Mouse (Mus musculus) CH12.LX (cell line): ENCODE measurements at regions not wholly inside any gene's neighbourhood (a gene's known extent, or its start where the extent isn't known, plus 50 kb on each side); places are given as distances from the start of the nearest gene placed in this dataset.

ENCODE experiments used
- DNase-seq: peaks from one replicate; pipeline ENCODE4 v3.0.0-alpha.2; 2013; ENCODE audit errors: extremely low read depth
- H3K27ac ChIP-seq: 2 replicates; pipeline ENCODE4 v1.5.1; 2012; ENCODE audit warnings: low read depth, mild to moderate bottlenecking, control low read depth, moderate library complexity; ENCODE audit not compliant: insufficient read depth
- H3K27me3 ChIP-seq: replicated peaks from 2 replicates; pipeline ENCODE3; 2012; ENCODE audit warnings: inconsistent platforms
- H3K36me3 ChIP-seq, 2 experiments: replicated peaks in 1 of 2; 2 replicates each; pipeline versions ENCODE3 to v1.6.1; 2012; ENCODE audit warnings: inconsistent platforms in 1 of 2, low read length in 1 of 2, mild to moderate bottlenecking in 1 of 2, mixed read lengths in 1 of 2, moderate library complexity in 1 of 2; ENCODE audit not compliant: control insufficient read depth in 1 of 2, insufficient read depth in 1 of 2
- H3K4me1 ChIP-seq, 2 experiments: 2 replicates each; pipeline ENCODE4 v1.6.1; 2012; ENCODE audit warnings: inconsistent platforms in 1 of 2, moderate library complexity in 1 of 2; ENCODE audit not compliant: insufficient read depth in 2 of 2, control insufficient read depth in 1 of 2
- H3K4me2 ChIP-seq: 2 replicates; pipeline ENCODE4 v1.6.1; 2012; ENCODE audit warnings: low read depth, mild to moderate bottlenecking, control low read depth; ENCODE audit not compliant: poor library complexity, insufficient read depth, severe bottlenecking
- H3K4me3 ChIP-seq, 3 experiments: fragments of 150-350 bp in 1 of 3; sonication (generic) in 1 of 3; replicated peaks in 1 of 3; 2 replicates each; pipeline versions ENCODE3 to v1.5.1; 2011 to 2012; ENCODE audit warnings: low read depth in 2 of 3, low read length in 2 of 3, mild to moderate bottlenecking in 2 of 3, moderate library complexity in 2 of 3, control low read depth in 1 of 3, improper control_type of control experiment in 1 of 3, inconsistent platforms in 1 of 3, mixed read lengths in 1 of 3; ENCODE audit not compliant: poor library complexity in 1 of 3
- H3K79me2 ChIP-seq: replicated peaks from 2 replicates; pipeline ENCODE4 v1.6.1; 2012; ENCODE audit warnings: mild to moderate bottlenecking, moderate library complexity; ENCODE audit not compliant: control insufficient read depth, poor library complexity, insufficient read depth, severe bottlenecking; ENCODE audit errors: extremely low read depth
- H3K9ac ChIP-seq: 2 replicates; pipeline ENCODE4 v1.6.1; 2012; ENCODE audit warnings: low read depth, mild to moderate bottlenecking, control low read depth, moderate library complexity; ENCODE audit not compliant: insufficient read depth
- H3K9me3 ChIP-seq: replicated peaks from 2 replicates; pipeline ENCODE3; 2012; ENCODE audit warnings: low read length, inconsistent platforms, mixed read lengths
- BHLHE40 ChIP-seq: IDR thresholded peaks from 2 replicates; pipeline ENCODE4 v1.6.1; 2011; ENCODE audit warnings: mild to moderate bottlenecking, low read depth, low read length, improper control_type of control experiment
- CHD1 ChIP-seq: IDR thresholded peaks from 2 replicates; pipeline ENCODE4 v1.6.1; 2012; ENCODE audit warnings: low read depth, low read length, improper control_type of control experiment, inconsistent platforms
- CHD2 ChIP-seq: IDR thresholded peaks from 2 replicates; pipeline ENCODE4 v1.6.1; 2011; ENCODE audit warnings: low read length, improper control_type of control experiment
- CTCF ChIP-seq, 2 experiments: IDR thresholded peaks in 1 of 2; conservative IDR thresholded peaks in 1 of 2; 2 replicates each; pipeline ENCODE4 v1.5.1; 2011 to 2012; ENCODE audit warnings: low read depth in 2 of 2, low read length in 2 of 2, improper control_type of control experiment in 1 of 2, inconsistent platforms in 1 of 2, mild to moderate bottlenecking in 1 of 2, moderate library complexity in 1 of 2
- E2F4 ChIP-seq: IDR thresholded peaks from 2 replicates; pipeline ENCODE4 v1.6.1; 2011; ENCODE audit warnings: low read depth, low read length, improper control_type of control experiment; ENCODE audit not compliant: insufficient replicate concordance
- EP300 ChIP-seq: IDR thresholded peaks from 2 replicates; pipeline ENCODE4 v1.6.1; 2011; ENCODE audit warnings: low read length, improper control_type of control experiment
- GABPA ChIP-seq: IDR thresholded peaks from 2 replicates; pipeline ENCODE4 v1.6.1; 2012; ENCODE audit warnings: low read depth, low read length, improper control_type of control experiment, inconsistent platforms; ENCODE audit not compliant: insufficient replicate concordance
- HCFC1 ChIP-seq: IDR thresholded peaks from 2 replicates; pipeline ENCODE4 v1.6.1; 2012; ENCODE audit warnings: low read depth, mild to moderate bottlenecking, inconsistent platforms, low read length, improper control_type of control experiment
- IRF4 ChIP-seq: IDR thresholded peaks from 2 replicates; pipeline ENCODE4 v1.6.1; 2014; ENCODE audit warnings: low read depth, mild to moderate bottlenecking, inconsistent platforms, low read length, improper control_type of control experiment
- JUN ChIP-seq: IDR thresholded peaks from 2 replicates; pipeline ENCODE4 v1.6.1; 2011; ENCODE audit warnings: low read depth, mild to moderate bottlenecking, low read length, improper control_type of control experiment, moderate library complexity; ENCODE audit not compliant: insufficient read depth
- MAFK ChIP-seq: IDR thresholded peaks from 2 replicates; pipeline ENCODE4 v1.6.1; 2011; ENCODE audit warnings: low read length, improper control_type of control experiment; ENCODE audit not compliant: insufficient replicate concordance
- MAZ ChIP-seq: IDR thresholded peaks from 2 replicates; pipeline ENCODE4 v1.6.1; 2012; ENCODE audit warnings: low read depth, mild to moderate bottlenecking, inconsistent platforms, low read length, improper control_type of control experiment, moderate library complexity
- MYC ChIP-seq: IDR thresholded peaks from 2 replicates; pipeline ENCODE4 v1.6.1; 2011; ENCODE audit warnings: low read depth, mild to moderate bottlenecking, improper control_type of control experiment, low read length
- NELFE ChIP-seq: IDR thresholded peaks from 2 replicates; pipeline ENCODE4 v1.6.1; 2011; ENCODE audit warnings: low read depth, low read length, improper control_type of control experiment
- NRF1 ChIP-seq: IDR thresholded peaks from 2 replicates; pipeline ENCODE4 v1.6.1; 2014; ENCODE audit warnings: low read depth, mild to moderate bottlenecking, inconsistent platforms, low read length, improper control_type of control experiment, moderate library complexity
- POLR2AphosphoS2 ChIP-seq: IDR thresholded peaks from 2 replicates; pipeline ENCODE4 v1.6.1; 2011; ENCODE audit warnings: low read depth, low read length, improper control_type of control experiment
- RAD21 ChIP-seq: IDR thresholded peaks from 2 replicates; pipeline ENCODE4 v1.6.1; 2011; ENCODE audit warnings: low read depth, mild to moderate bottlenecking, low read length, improper control_type of control experiment, moderate library complexity
- RCOR1 ChIP-seq: conservative IDR thresholded peaks from 2 replicates; pipeline ENCODE4 v1.6.1; 2012; ENCODE audit warnings: low read depth, mild to moderate bottlenecking, inconsistent platforms, low read length, improper control_type of control experiment
- SIN3A ChIP-seq: IDR thresholded peaks from 2 replicates; pipeline ENCODE4 v1.6.1; 2012; ENCODE audit warnings: low read length, improper control_type of control experiment, inconsistent platforms
- SMC3 ChIP-seq: IDR thresholded peaks from 2 replicates; pipeline ENCODE4 v1.6.1; 2011; ENCODE audit warnings: low read depth, low read length, improper control_type of control experiment
- TBP ChIP-seq: conservative IDR thresholded peaks from 2 replicates; pipeline ENCODE4 v1.6.1; 2011; ENCODE audit warnings: low read depth, low read length, improper control_type of control experiment
- UBTF ChIP-seq: IDR thresholded peaks from 2 replicates; pipeline ENCODE4 v1.6.1; 2012; ENCODE audit warnings: low read depth, mild to moderate bottlenecking, inconsistent platforms, low read length, improper control_type of control experiment, moderate library complexity
- USF1 ChIP-seq: IDR thresholded peaks from 2 replicates; pipeline ENCODE4 v1.6.1; 2014; ENCODE audit warnings: low read depth, mild to moderate bottlenecking, inconsistent platforms, low read length, improper control_type of control experiment
- USF2 ChIP-seq: conservative IDR thresholded peaks from 2 replicates; pipeline ENCODE4 v1.6.1; 2011; ENCODE audit warnings: low read depth, low read length, improper control_type of control experiment
- ZC3H11A ChIP-seq: IDR thresholded peaks from 2 replicates; pipeline ENCODE4 v1.6.1; 2012; ENCODE audit warnings: low read depth, mild to moderate bottlenecking, inconsistent platforms, low read length, improper control_type of control experiment
- ZKSCAN1 ChIP-seq: IDR thresholded peaks from 2 replicates; pipeline ENCODE4 v1.6.1; 2012; ENCODE audit warnings: low read depth, inconsistent platforms, low read length, improper control_type of control experiment, borderline replicate concordance
- ZMIZ1 ChIP-seq: IDR thresholded peaks from 2 replicates; pipeline ENCODE4 v1.6.1; 2012; ENCODE audit warnings: low read depth, mild to moderate bottlenecking, inconsistent platforms, low read length, improper control_type of control experiment
- ZNF384 ChIP-seq: IDR thresholded peaks from 2 replicates; pipeline ENCODE4 v1.6.1; 2012; ENCODE audit warnings: low read depth, low read length, improper control_type of control experiment, inconsistent platforms
- dilution Hi-C: fragments of 300-500 bp; cut with MboI; formaldehyde crosslinking; loops from 2 replicates; pipeline ENCODE4 v1.14.3; 2020; ENCODE audit warnings: low sequenced_read_pairs; ENCODE audit not compliant: extremely low pct_unique_long_range_greater_than_20kb, extremely low pct_ligation_motif_present
- in situ Hi-C: fragments of 300-500 bp; cut with MboI; formaldehyde crosslinking; loops from 3 replicates; pipeline ENCODE4 v1.14.3; 2019; ENCODE audit warnings: low sequenced_read_pairs, low pct_ligation_motif_present, low pct_unique_long_range_greater_than_20kb, mixed read lengths

GRCm38 (mm10) chr5:50454387-50454786 is 395.6 kb upstream of the Adgra3 start:
- H3K27me3 ChIP-seq, result no peaks in the 10 kb centered on the region
- H3K4me3 ChIP-seq, result no peak overlapping the region
- H3K36me3 ChIP-seq, result no peaks in the 10 kb centered on the region
- H3K4me1 ChIP-seq, result no peaks in the 10 kb centered on the region
- H3K9ac ChIP-seq, result no peak overlapping the region
- H3K79me2 ChIP-seq, result no peaks in the 10 kb centered on the region
- no peak overlapping the region for H3K4me2 ChIP-seq
- H3K27ac ChIP-seq, result no peak overlapping the region
- no peaks in the 10 kb centered on the region for H3K9me3 ChIP-seq
- in situ Hi-C loops, result no loop called here
- TF ChIP-seq SMC3, result no peak
- TF ChIP-seq JUN, result no peak
- no peak for TF ChIP-seq ZMIZ1
- no peak for TF ChIP-seq CTCF (conservative IDR thresholded peaks at IDR 0.05 in 1 of 2, IDR thresholded peaks at IDR 0.05 in 1 of 2; ENCODE audit: low read depth in 2 of 2, low read length in 2 of 2)
- no peak for TF ChIP-seq E2F4
- TF ChIP-seq MAFK, result no peak
- TF ChIP-seq IRF4, result no peak
- no peak for TF ChIP-seq BHLHE40
- TF ChIP-seq ZC3H11A, result no peak
- no peak for TF ChIP-seq SIN3A
- TF ChIP-seq POLR2AphosphoS2, result no peak
- TF ChIP-seq USF1, result no peak
- TF ChIP-seq UBTF, result no peak
- TF ChIP-seq USF2, result no peak
- no peak for TF ChIP-seq ZNF384
- TF ChIP-seq NELFE, result no peak
- TF ChIP-seq NRF1, result no peak
- TF ChIP-seq CHD2, result no peak
- no peak for DNase-seq
- dilution Hi-C loops, result no loop called here

- dilution Hi-C loops, result no loop called here
Observed at GRCm38 (mm10) chr5:50406923-50407322, 348.1 kb upstream of the Adgra3 start.

More at GRCm38 (mm10) chr5:50406923-50407322, 348.1 kb upstream of the Adgra3 start:
- no peak overlapping the region for H3K27ac ChIP-seq
- H3K79me2 ChIP-seq, result no peaks in the 10 kb centered on the region
- DNase-seq, result no peak
- H3K4me2 ChIP-seq, result no peak overlapping the region
- H3K9ac ChIP-seq, result no peak overlapping the region
- H3K36me3 ChIP-seq, result no peaks in the 10 kb centered on the region
- no peaks in the 10 kb centered on the region for H3K4me1 ChIP-seq
- H3K9me3 ChIP-seq, result no peaks in the 10 kb centered on the region
- TF ChIP-seq JUN (no peak), BHLHE40 (no peak), RCOR1 (no peak), MAFK (no peak), TBP (no peak), CHD1 (no peak), GABPA (no peak), EP300 (no peak), MYC (no peak), ZKSCAN1 (no peak), RAD21 (no peak), CHD2 (no peak), ZMIZ1 (no peak), MAZ (no peak), HCFC1 (no peak), NRF1 (no peak), SMC3 (no peak), NELFE (no peak)
- H3K27me3 ChIP-seq, result no peaks in the 10 kb centered on the region
- H3K4me3 ChIP-seq, result no peak overlapping the region
- in situ Hi-C loops, result no loop called here
